Mouse (Mus musculus) cortical plate, adult 2 months (tissue): Measurements from ENCODE around the gene Rela.

Experiments
- CTCF ChIP-seq: fragments of 200-500 bp; IDR thresholded peaks from 2 replicates; pipeline ENCODE4 v1.5.1; 2011; ENCODE audit warnings: mild to moderate bottlenecking, control low read depth, low read length; ENCODE audit not compliant: insufficient read depth; ENCODE audit errors: extremely low read depth
- POLR2A ChIP-seq: fragments of 200-500 bp; IDR thresholded peaks from 2 replicates; pipeline ENCODE4 v1.6.1; 2011; ENCODE audit warnings: mild to moderate bottlenecking, low read length, control low read depth; ENCODE audit not compliant: insufficient read depth; ENCODE audit errors: extremely low read depth

DNA sequence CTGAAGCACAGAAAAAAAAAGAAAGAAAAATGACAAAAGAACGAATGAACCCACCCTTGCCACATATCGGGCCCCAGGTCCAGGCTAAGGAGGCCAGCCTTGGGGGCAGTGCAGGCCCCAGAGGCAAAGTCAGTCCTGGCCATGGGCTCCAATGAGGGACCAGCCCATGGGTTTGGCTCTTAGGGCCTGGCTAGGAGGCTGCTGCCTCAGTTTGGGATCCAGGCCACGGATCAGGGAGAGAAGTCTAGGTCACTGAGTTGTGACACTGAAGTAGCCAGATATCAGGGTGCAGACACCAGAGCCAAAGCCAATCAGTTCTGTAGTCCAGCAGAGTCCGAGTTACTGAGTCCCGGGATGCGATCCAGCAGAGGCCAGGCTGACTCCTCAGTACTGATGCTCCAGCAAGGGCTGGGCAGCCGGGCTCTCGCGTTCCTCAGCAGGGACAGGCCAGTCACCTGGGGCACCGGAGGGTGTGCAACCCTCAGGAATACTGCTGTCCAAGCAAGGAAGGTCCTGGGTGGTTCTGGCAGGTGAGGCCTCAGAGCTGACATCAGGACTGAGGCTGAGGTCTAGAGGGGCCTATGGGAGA is 27.5 kb downstream of the Rela start:
- TF ChIP-seq POLR2A, result no peak
- no peak for TF ChIP-seq CTCF
